Comparison of ENCODE assay signal across 9 mouse cellular contexts in genomic region chr4:137770901-137771612, GRCm38 (mm10). TPM values are rescaled to one million over a fixed set of nuclear protein-coding genes. Genes with fewer than 3 reads are reported as not detected.
DNase-seq lines count a peak whose midpoint lies in the region; ATAC-seq and TF ChIP-seq lines count a peak whose summit lies in the region.
"Had no signal": no experiment of that assay in that cellular context is flagged by ENCODE, and none has a peak within 500 bp of the region (broad histone marks: within the 10 kb centered on the region; RNA-seq: fewer than 3 reads in every experiment).

No protein-coding gene starts in this region.

- no peak overlapping the region for H3K9ac ChIP-seq in lung, embryonic 15.5 days
- H3K9ac ChIP-seq in neural tube, embryonic 15.5 days (replicated peaks): no peak overlapping the region

- ATAC-seq in lung, embryonic 15.5 days (ENCODE audit: borderline replicate concordance, extremely low read depth, low FRiP score, low TSS enrichment): peak; percentile 55; the same call in 1 of the 2 replicates
- ATAC-seq in neural tube, embryonic 15.5 days (ENCODE audit: low FRiP score): no peak
- ATAC-seq: hindbrain, postnatal 0 days had no signal

- H3K4me3 ChIP-seq in E14TG2a.4 (replicated peaks; ENCODE audit: low read length): peak overlapping the region; percentile 2
- H3K4me3 ChIP-seq in lung, embryonic 15.5 days: no peak overlapping the region
- H3K4me3 ChIP-seq in neural tube, embryonic 15.5 days (replicated peaks): no peak overlapping the region

- no peaks in the 10 kb centered on the region for H3K27me3 ChIP-seq in E14TG2a.4 (ENCODE audit: insufficient read depth, low read length)
- no peaks in the 10 kb centered on the region for H3K27me3 ChIP-seq in lung, embryonic 15.5 days
- H3K27me3 ChIP-seq in neural tube, embryonic 15.5 days (replicated peaks): no peaks in the 10 kb centered on the region

- no peaks in the 10 kb centered on the region for H3K9me3 ChIP-seq in E14TG2a.4 (ENCODE audit: low read length)
- no peaks in the 10 kb centered on the region for H3K9me3 ChIP-seq in lung, embryonic 15.5 days
- no peaks in the 10 kb centered on the region for H3K9me3 ChIP-seq in neural tube, embryonic 15.5 days (replicated peaks)

- peaks cover 65% of the 10 kb centered on the region for H3K36me3 ChIP-seq in E14TG2a.4 (ENCODE audit: insufficient read depth, low read length)
- H3K36me3 ChIP-seq in lung, embryonic 15.5 days: no peaks in the 10 kb centered on the region
- no peaks in the 10 kb centered on the region for H3K36me3 ChIP-seq in neural tube, embryonic 15.5 days

- no peak overlapping the region for H3K4me2 ChIP-seq in lung, embryonic 15.5 days
- no peak overlapping the region for H3K4me2 ChIP-seq in neural tube, embryonic 15.5 days

- no peak overlapping the region for H3K27ac ChIP-seq in lung, embryonic 15.5 days
- no peak overlapping the region for H3K27ac ChIP-seq in neural tube, embryonic 15.5 days (replicated peaks)
- H3K27ac ChIP-seq: hindbrain, postnatal 0 days had no signal

- peak; percentile 50 for DNase-seq in adrenal gland, postnatal 14 days
- DNase-seq in adrenal gland, adult 2 months: no peak
- DNase-seq in gastrocnemius, postnatal 36 days: peak; percentile 45 to 52
- DNase-seq in frontal cortex, postnatal 36 days (ENCODE audit: low spot score in 2 of 2): no peak
- no peak for DNase-seq in kidney, postnatal 25 days

- WGBS in lung, embryonic 15.5 days: 47% methylated on average over 14 of the region's 14 CpGs
- 79% methylated on average over 14 of the region's 14 CpGs for WGBS in neural tube, embryonic 15.5 days

- H3K4me1 ChIP-seq in E14TG2a.4 (replicated peaks; ENCODE audit: low read depth, low read length): peaks cover 94% of the 10 kb centered on the region
- peaks cover 10% of the 10 kb centered on the region; the same call in 1 of the 2 replicates for H3K4me1 ChIP-seq in lung, embryonic 15.5 days
- peaks cover 32% of the 10 kb centered on the region for H3K4me1 ChIP-seq in neural tube, embryonic 15.5 days

- TF ChIP-seq CTCF in E14TG2a.4 (conservative IDR thresholded peaks at IDR 0.05; ENCODE audit: low read length): no peak

- intact Hi-C loops in gastrocnemius, postnatal 36 days (cut with DNase I): no loop called here

RNA-seq across cellular contexts. Expression of gene Alpl, which starts 25.1 kb away (rescaled TPM):
- 16.5 and 19.0 TPM in 2 replicates for total RNA-seq in adrenal gland, postnatal 14 days (2021)
- total RNA-seq in adrenal gland, adult 2 months (2021): 10 to 100 TPM in 1 of 2 experiments, 1 to 10 TPM in 1; 6.1 to 59.6 TPM
- polyA plus RNA-seq in adrenal gland, adult 2 months (2012; rRNA removed): 4.7 and 7.4 TPM in 2 replicates
- total RNA-seq in gastrocnemius, postnatal 36 days (2021): 10 to 100 TPM; 14.1 to 15.9 TPM
- polyA plus RNA-seq in lung, embryonic 15.5 days (2015; fragmentation: Nextera tagmentation; extraction: Ambion mirVana): 3.0 and 4.2 TPM in 2 replicates
- 12.0 and 14.6 TPM in 2 replicates for polyA plus RNA-seq in neural tube, embryonic 15.5 days (2015; fragmentation: Nextera tagmentation; extraction: Ambion mirVana)

Comparison
In these comparisons a context has a peak if more than half of its experiments do, and no peak if none do; other contexts are left out.
1. DNase-seq: peak in adrenal gland, postnatal 14 days (single experiment) and gastrocnemius, postnatal 36 days (2 of 2); none in adrenal gland, adult 2 months (single experiment), frontal cortex, postnatal 36 days (0 of 2) and kidney, postnatal 25 days (0 of 2).